Mouse (Mus musculus) liver, adult 2 months (tissue): Measurements from ENCODE around the gene Zfp42.

Experiments used
- CTCF ChIP-seq: fragments of 200-500 bp; IDR thresholded peaks from 2 replicates; pipeline ENCODE4 v1.5.1; 2011; ENCODE audit warnings: low read depth, low read length, control low read depth
- POLR2A ChIP-seq: fragments of 200-500 bp; IDR thresholded peaks from 2 replicates; pipeline ENCODE4 v1.6.1; 2011; ENCODE audit warnings: low read length, control low read depth; ENCODE audit not compliant: insufficient read depth; ENCODE audit errors: extremely low read depth

DNA sequence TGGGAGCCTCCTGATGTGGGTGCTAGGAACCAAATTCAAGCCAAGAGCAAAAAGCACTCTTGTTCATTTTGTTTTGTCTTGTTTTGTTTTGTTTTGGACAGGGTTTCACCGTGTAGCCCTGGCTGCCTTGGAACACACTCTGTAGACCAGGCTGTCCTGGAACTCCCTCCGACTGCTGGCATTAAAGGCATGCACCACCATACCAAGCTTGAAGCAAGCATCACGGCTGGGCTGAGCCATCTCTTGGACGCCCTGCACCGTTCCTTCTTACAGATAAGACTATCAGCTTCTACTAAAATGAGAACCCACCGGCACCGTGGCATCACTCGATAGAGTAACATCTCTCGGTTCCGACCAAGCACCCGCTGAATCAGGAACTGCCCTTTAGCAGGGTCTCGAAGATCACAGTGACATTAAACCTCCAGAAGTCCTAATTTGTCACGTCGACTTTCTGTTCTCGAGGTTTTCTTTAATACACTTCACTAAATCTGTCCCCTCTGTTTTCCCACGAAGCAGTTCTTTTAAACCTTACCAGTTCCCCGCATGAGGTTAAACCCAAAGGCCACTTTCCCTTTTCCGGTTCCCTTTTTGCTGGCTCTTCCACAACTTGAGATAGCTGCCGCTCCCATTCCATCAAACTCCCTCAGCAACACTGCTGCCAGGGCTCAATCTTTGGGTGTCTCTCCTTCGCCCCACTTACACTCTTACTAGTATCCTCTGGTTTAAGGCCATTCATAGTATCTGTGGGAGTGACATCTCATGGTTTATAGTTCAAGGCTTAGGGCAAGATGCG, 23.3 kb upstream of the Zfp42 start:
- TF ChIP-seq CTCF (no peak), POLR2A (no peak)
